Mouse (Mus musculus) lung, postnatal 0 days (tissue): ENCODE measurements at regions not wholly inside any gene's neighbourhood (a gene's known extent, or its start where the extent isn't known, plus 50 kb on each side); places are given as distances from the start of the nearest gene placed in this dataset.

Experiments used
- CTCF ChIP-seq: IDR thresholded peaks from 2 replicates; pipeline ENCODE4 v1.5.1; 2016; ENCODE audit warnings: antibody characterized with exemption, mild to moderate bottlenecking
- EP300 ChIP-seq: IDR thresholded peaks from 2 replicates; pipeline ENCODE4 v1.6.1; 2016; ENCODE audit warnings: antibody characterized with exemption, mild to moderate bottlenecking, control low read depth

DNA sequence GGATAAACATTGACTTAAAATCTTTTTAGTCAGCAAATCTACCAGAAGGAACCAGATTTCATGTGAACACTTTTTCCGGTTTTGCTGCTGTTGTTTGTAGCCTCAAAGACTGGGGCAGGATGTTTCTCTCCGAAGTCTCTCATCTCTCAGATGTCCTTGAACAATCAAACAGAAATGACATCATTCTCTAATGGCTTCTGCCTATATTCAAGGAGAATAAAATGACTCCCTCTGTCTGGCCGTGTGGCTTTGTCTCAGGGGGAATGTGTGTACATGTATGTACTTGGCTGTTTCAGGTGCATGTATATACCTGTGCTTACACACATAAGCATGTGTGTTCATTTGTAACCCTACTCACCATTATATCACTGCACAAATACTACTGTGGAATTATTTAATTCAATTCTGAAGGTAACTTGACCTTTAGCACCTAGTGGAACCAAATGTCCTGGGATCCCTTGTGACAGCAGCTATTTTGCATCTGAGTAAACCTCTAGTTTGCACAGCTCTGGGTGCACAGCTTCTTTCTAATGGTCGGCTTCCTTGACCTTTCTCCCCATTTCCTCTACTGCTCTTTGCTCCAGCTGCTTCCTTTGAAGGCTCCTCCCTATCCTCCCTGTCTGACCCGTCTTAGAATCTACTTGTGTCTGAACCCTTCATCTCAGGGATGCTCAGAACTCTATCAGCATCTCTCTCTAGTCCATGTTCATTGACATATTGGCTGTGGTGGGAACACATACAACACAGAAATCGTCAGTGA lies 93.8 kb upstream of the Plekhg1 start:
- TF ChIP-seq CTCF (no peak), EP300 (no peak)
